Mouse (Mus musculus) left cerebral cortex, adult 2 months (tissue): ENCODE results near the gene Pde4dip. TPM values are rescaled to one million over a fixed set of nuclear protein-coding genes. Genes with fewer than 3 reads are reported as not detected.

Experiments
- DNase-seq, 2 experiments: peaks; one replicate each; pipeline ENCODE4 v3.0.0; 2021 to 2022; ENCODE audit warnings: low spot score in 2 of 2, mixed read lengths in 1 of 2; ENCODE audit errors: extremely low spot score in 1 of 2
- H3K27ac ChIP-seq: fragments of 200-600 bp; 2 replicates; pipeline ENCODE4 v1.8.1; 2022
- H3K4me3 ChIP-seq: fragments of 200-600 bp; 2 replicates; pipeline ENCODE4 v1.8.1; 2022
- CTCF ChIP-seq: fragments of 200-600 bp; IDR thresholded peaks from 2 replicates; pipeline ENCODE4 v1.8.1; 2022; ENCODE audit warnings: antibody characterized with exemption, mild to moderate bottlenecking, moderate library complexity
- intact Hi-C: fragments of 180-260 bp; cut with DNase I; formaldehyde crosslinking; loops from one replicate; pipeline ENCODE4 v1.15.1; 2025
- total RNA-seq, 2 experiments: library from RNA; stranded (reverse); gene quantifications; 2 replicates each; pipeline ENCODE4 v1.2.3; 2021

Pde4dip gene
- total RNA-seq, 2 experiments from 2014 or later, result 224 to 246 TPM

GRCm38 (mm10) chr3:97834625-97835024 lies 53.9 kb downstream of the Pde4dip start:
- TF ChIP-seq CTCF, result no peak
- no peak for DNase-seq
- Histone ChIP-seq H3K4me3 (no peak overlapping the region), H3K27ac (no peak overlapping the region)
- intact Hi-C loops, result no loop called here

GRCm38 (mm10) chr3:97831564-97832320 lies 56.8 kb downstream of the Pde4dip start:
- DNase-seq, result no peak
- no peak overlapping the region for H3K4me3 ChIP-seq
- TF ChIP-seq CTCF, result no peak
- intact Hi-C loops, result no loop called here
- H3K27ac ChIP-seq, result no peak overlapping the region

- H3K27ac ChIP-seq, result no peak overlapping the region
- no peak; the same call in 1 of the 2 replicates for TF ChIP-seq CTCF
- intact Hi-C loops, result no loop called here
- DNase-seq, result no peak
- no peak overlapping the region for H3K4me3 ChIP-seq
Measured at GRCm38 (mm10) chr3:97830622-97831021, 57.9 kb downstream of the Pde4dip start.

- no peak for TF ChIP-seq CTCF
- no peak for DNase-seq
- intact Hi-C loops, result no loop called here
- Histone ChIP-seq H3K4me3 (no peak overlapping the region), H3K27ac (no peak overlapping the region)
Measured at GRCm38 (mm10) chr3:97830122-97830521, 58.4 kb downstream of the Pde4dip start.

- H3K4me3 ChIP-seq, result no peak overlapping the region
- TF ChIP-seq CTCF, result no peak
- DNase-seq, result no peak
- H3K27ac ChIP-seq, result no peak overlapping the region
- intact Hi-C loops, result no loop called here
Measured at GRCm38 (mm10) chr3:97828286-97828685, 60.2 kb downstream of the Pde4dip start.

- Histone ChIP-seq H3K27ac (no peak overlapping the region), H3K4me3 (no peak overlapping the region)
- intact Hi-C loops, result no loop called here
- DNase-seq, result no peak
- TF ChIP-seq CTCF, result no peak
Measured at GRCm38 (mm10) chr3:97825246-97825645, 63.3 kb downstream of the Pde4dip start.

- no peak for TF ChIP-seq CTCF
- Histone ChIP-seq H3K27ac (no peak overlapping the region), H3K4me3 (no peak overlapping the region)
- intact Hi-C loops, result no loop called here
- DNase-seq, result no peak
Measured at GRCm38 (mm10) chr3:97824744-97825143, 63.8 kb downstream of the Pde4dip start.

- TF ChIP-seq CTCF, result no peak
- intact Hi-C loops, result no loop called here
- Histone ChIP-seq H3K4me3 (peak overlapping the region; percentile 14; the same call in 1 of the 2 replicates), H3K27ac (no peak overlapping the region)
- no peak for DNase-seq
Measured at GRCm38 (mm10) chr3:97824011-97824711, 64.3 kb downstream of the Pde4dip start.

GRCm38 (mm10) chr3:97823438-97823837 lies 65.1 kb downstream of the Pde4dip start:
- intact Hi-C loops, result no loop called here
- no peak for DNase-seq
- no peak for TF ChIP-seq CTCF
- Histone ChIP-seq H3K4me3 (no peak overlapping the region), H3K27ac (no peak overlapping the region)

GRCm38 (mm10) chr3:97819050-97819449 lies 69.5 kb downstream of the Pde4dip start:
- no peak for DNase-seq
- H3K4me3 ChIP-seq, result no peak overlapping the region
- intact Hi-C loops, result no loop called here
- H3K27ac ChIP-seq, result no peak overlapping the region
- no peak for TF ChIP-seq CTCF

- intact Hi-C loops, result no loop called here
- no peak for TF ChIP-seq CTCF
- no peak for DNase-seq
Measured at GRCm38 (mm10) chr3:97818383-97818982, 70.0 kb downstream of the Pde4dip start.

GRCm38 (mm10) chr3:97811651-97812399 lies 76.7 kb downstream of the Pde4dip start:
- H3K4me3 ChIP-seq, result no peak overlapping the region
- no peak for TF ChIP-seq CTCF
- H3K27ac ChIP-seq, result peak overlapping the region; percentile 84
- intact Hi-C loops, result no loop called here
- no peak for DNase-seq

More at GRCm38 (mm10) chr3:97818383-97818982, 70.0 kb downstream of the Pde4dip start:
- Histone ChIP-seq H3K27ac (no peak overlapping the region), H3K4me3 (no peak overlapping the region)
